Mouse (Mus musculus) skeletal muscle tissue, postnatal 0 days (tissue): ENCODE data around the gene Fam189a1. TPM values are rescaled to one million over a fixed set of nuclear protein-coding genes. Genes with fewer than 3 reads are reported as not detected.

Experiments used
- microRNA-seq, 2 experiments: library from miRNA; unstranded; fragments of <30 nt; microRNA quantifications; one replicate each; pipeline ENCODE4; 2016
- polyA plus RNA-seq: library from polyadenylated mRNA; unstranded; fragments of >200 nt; fragmentation: Nextera tagmentation; extraction: Ambion mirVana; gene quantifications from 2 replicates; pipeline ENCODE4 v1.2.1, GENCODE M21; 2015

The Fam189a1 gene
- polyA plus RNA-seq: 0.22 and 0.27 TPM in 2 replicates

DNA sequence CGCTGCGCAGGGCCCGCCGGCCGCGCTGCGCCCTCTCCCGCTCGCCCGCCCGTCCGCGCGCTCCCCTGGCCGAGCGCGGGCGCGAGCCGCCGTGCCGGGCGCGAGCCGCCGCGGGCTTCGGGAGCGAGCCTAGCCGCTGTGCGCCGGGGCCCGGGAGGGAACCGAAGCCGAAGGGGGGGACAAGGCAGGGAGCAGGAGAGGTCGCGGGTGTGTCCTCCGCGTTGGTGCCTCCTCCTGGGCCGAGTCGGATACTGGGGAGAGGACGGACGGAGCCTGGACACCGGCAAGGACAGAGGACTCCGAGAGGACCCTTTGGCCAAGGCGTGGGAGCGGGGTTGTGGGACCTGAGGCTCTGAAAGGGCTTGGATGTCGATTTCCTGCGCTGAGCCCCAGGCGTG, at the start of gene Fam189a1:
TSS of gene Fam189a1 (minus strand) at position 57 of the 398 bp plus-strand sequence.

DNA sequence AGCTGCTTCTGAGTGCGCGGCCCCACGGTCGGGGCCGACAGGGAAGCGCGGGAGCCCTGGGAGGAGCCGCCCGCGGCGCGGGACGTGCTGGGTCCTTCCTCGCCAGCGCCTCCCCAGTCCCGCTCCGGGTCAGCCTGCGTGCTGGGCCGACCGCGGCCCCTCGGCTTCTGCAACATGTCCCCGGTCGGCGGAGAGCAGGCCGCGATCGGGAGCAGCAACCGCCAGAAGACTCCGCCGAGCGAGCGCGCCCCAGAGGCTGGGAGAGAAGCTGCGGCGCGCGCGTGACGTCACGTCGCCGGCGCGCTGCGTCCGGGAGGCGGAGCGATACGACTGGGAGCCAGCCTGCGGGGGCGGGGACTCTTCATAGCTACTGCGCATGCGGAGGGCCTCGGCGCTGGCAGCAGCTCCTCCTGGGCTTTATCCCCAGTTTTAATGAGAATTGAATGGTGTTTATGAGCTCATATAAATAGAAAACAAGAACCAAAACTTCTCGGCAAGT, 283.6 kb downstream of the Fam189a1 start, which contains the start of gene Nsmce3:
TSS of gene Nsmce3 (minus strand) at position 255 of the 499 bp plus-strand sequence.

Small RNA genes within 50 kb of the gene (microRNA-seq; reads per million reads assigned to microRNA genes)
- 0 reads per million in 2 experiments for gene Gm25249
